Mouse (Mus musculus) megakaryocyte, embryonic 14.5 days (primary cell): ENCODE measurements around the gene Cerk.

Experiments used
- FLI1 ChIP-seq: IDR thresholded peaks from 2 replicates; pipeline ENCODE4 v1.6.1; 2012; ENCODE audit warnings: low read length, inconsistent platforms, mixed read lengths
- GATA1 ChIP-seq: IDR thresholded peaks from 3 replicates; pipeline ENCODE4 v1.6.1; 2012; ENCODE audit warnings: mixed read lengths, low read length, inconsistent platforms, borderline replicate concordance

DNA sequence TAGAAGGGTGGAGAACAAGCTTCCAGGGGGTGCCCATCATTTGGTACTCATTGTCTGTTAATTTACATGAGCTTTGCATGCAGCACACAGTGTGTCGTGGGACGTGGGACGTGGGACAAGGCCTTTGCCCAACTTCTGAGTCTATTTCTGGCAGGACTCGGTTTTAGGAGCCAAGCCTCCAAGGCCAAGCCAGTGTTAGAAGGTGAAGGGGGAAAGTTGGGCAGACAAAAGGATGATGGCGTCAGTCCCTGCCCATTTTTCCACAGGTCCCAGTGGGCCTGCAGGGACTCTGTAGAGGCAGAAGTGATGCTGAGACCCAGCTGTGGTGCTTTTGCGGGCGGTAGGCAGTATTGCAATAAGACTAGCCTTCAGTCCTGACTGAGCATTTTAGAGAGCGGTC, 95.4 kb downstream of the Cerk start:
- TF ChIP-seq FLI1 (no peak), GATA1 (no peak)
